Mouse (Mus musculus) heart, postnatal 0 days (tissue): Measurements from ENCODE around the gene Clybl. TPM values are rescaled to one million over a fixed set of nuclear protein-coding genes. Genes with fewer than 3 reads are reported as not detected.

Experiments used
- ATAC-seq: fragments of 200-750 bp; cut with Nextera tagmentation; 2 replicates; pipeline ENCODE4 v1.8.0; 2017; ENCODE audit warnings: low read depth, moderate number of reproducible peaks, moderate library complexity; ENCODE audit not compliant: insufficient read depth
- DNase-seq: peaks from one replicate; pipeline ENCODE4 v3.0.0-alpha.2; 2016; ENCODE audit warnings: low spot score
- H3K27ac ChIP-seq: fragments of 300-500 bp; sonication (generic); 2 replicates; pipeline ENCODE4 v1.5.1; 2014; ENCODE audit warnings: low read depth, mild to moderate bottlenecking
- H3K27me3 ChIP-seq: fragments of 300-500 bp; sonication (generic); 2 replicates; pipeline ENCODE4 v1.6.1; 2014; ENCODE audit warnings: low read length, mixed read lengths; ENCODE audit not compliant: control insufficient read depth, insufficient read depth
- H3K36me3 ChIP-seq: fragments of 300-500 bp; sonication (generic); replicated peaks from 2 replicates; pipeline ENCODE4 v1.6.1; 2014; ENCODE audit warnings: low read length, mixed read lengths; ENCODE audit not compliant: control insufficient read depth, insufficient read depth
- H3K4me1 ChIP-seq: fragments of 300-500 bp; sonication (generic); 2 replicates; pipeline ENCODE4 v1.6.1; 2014; ENCODE audit warnings: antibody characterized with exemption; ENCODE audit not compliant: control insufficient read depth, insufficient read depth
- H3K4me2 ChIP-seq: fragments of 300-500 bp; sonication (generic); 2 replicates; pipeline ENCODE4 v1.6.1; 2014; ENCODE audit warnings: low read depth, mild to moderate bottlenecking, low read length, moderate library complexity
- H3K4me3 ChIP-seq: fragments of 300-500 bp; sonication (generic); 2 replicates; pipeline ENCODE4 v1.5.1; 2014; ENCODE audit warnings: low read depth, low read length
- H3K9ac ChIP-seq: fragments of 300-500 bp; sonication (generic); replicated peaks from 2 replicates; pipeline ENCODE4 v1.6.1; 2014; ENCODE audit warnings: low read depth, low read length, mixed read lengths
- H3K9me3 ChIP-seq: fragments of 300-500 bp; sonication (generic); replicated peaks from 2 replicates; pipeline ENCODE4 v1.6.1; 2016; ENCODE audit warnings: low read length; ENCODE audit not compliant: control insufficient read depth
- CTCF ChIP-seq: IDR thresholded peaks from 2 replicates; pipeline ENCODE4 v1.5.1; 2016; ENCODE audit warnings: antibody characterized with exemption, control low read depth, low read depth
- EP300 ChIP-seq: IDR thresholded peaks from 2 replicates; pipeline ENCODE4 v1.6.1; 2016; ENCODE audit warnings: antibody characterized with exemption, low read depth
- WGBS: fragments of 180-500 bp; shearing (Covaris S2); extraction: QIAGEN DNeasy Blood & Tissue Kit; methylation state at CpG from one replicate; pipeline ENCODE4 v1.1.7; 2014; 5-methylcytosine and 5-hydroxymethylcytosine counted together
- polyA plus RNA-seq: library from polyadenylated mRNA; unstranded; fragments of >200 nt; fragmentation: Nextera tagmentation; extraction: Ambion mirVana; gene quantifications from 2 replicates; pipeline ENCODE4 v1.2.1, GENCODE M21; 2015
- total RNA-seq: library from RNA; depleted of rRNA; stranded (reverse); fragments of >200 nt; gene quantifications from 2 replicates; pipeline ENCODE4 v1.2.3, GENCODE M21; 2014; ENCODE audit warnings: low replicate concordance

Gene Clybl
- total and polyA plus RNA-seq, 2 experiments from 2014 or later: 74.6 to 111 TPM

GRCm38 (mm10) chr14:122389684-122390370 lies 208.3 kb downstream of the Clybl start:
- DNase-seq (no peak), ATAC-seq (no peak)
- H3K27ac ChIP-seq: no peak overlapping the region
- TF ChIP-seq EP300 (no peak), CTCF (no peak)
- no peaks in the 10 kb centered on the region for H3K4me1 ChIP-seq
- H3K9ac ChIP-seq: no peak overlapping the region
- H3K36me3 ChIP-seq: no peaks in the 10 kb centered on the region
- 85% methylated on average over 13 of the region's 13 CpGs for WGBS
- H3K27me3 ChIP-seq: no peaks in the 10 kb centered on the region
- H3K9me3 ChIP-seq: no peaks in the 10 kb centered on the region
- H3K4me2 ChIP-seq: no peak overlapping the region
- H3K4me3 ChIP-seq: no peak overlapping the region

GRCm38 (mm10) chr14:122390935-122391334 lies 209.4 kb downstream of the Clybl start:
- no peak for DNase-seq
- no peak overlapping the region for H3K9ac ChIP-seq
- no peaks in the 10 kb centered on the region for H3K27me3 ChIP-seq
- no peaks in the 10 kb centered on the region for H3K36me3 ChIP-seq
- 38% methylated on average over 4 of the region's 4 CpGs for WGBS
- no peak overlapping the region for H3K4me2 ChIP-seq
- ATAC-seq: no peak
- no peaks in the 10 kb centered on the region for H3K4me1 ChIP-seq
- H3K9me3 ChIP-seq: no peaks in the 10 kb centered on the region
- TF ChIP-seq CTCF (no peak), EP300 (no peak)
- no peak overlapping the region for H3K27ac ChIP-seq
- H3K4me3 ChIP-seq: no peak overlapping the region

DNA sequence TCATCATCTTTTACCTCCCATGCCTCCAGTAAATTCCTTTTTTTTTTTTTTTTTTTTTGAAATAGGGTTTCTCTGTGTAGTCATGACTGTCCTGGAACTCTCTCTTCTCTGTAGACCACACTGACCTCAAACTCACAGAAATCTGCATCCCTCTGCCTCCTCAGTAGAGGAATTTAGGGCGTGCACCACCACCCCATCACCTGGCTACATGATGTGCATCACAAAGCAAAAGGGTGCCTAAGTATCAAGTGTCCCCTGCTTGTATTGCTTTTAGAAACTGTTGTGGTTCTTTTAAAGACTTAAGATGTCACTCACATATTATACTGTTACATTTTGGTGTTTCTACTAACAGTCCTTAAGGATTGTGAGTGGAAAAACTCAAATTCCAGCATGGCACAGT lies 211.6 kb downstream of the Clybl start:
- H3K9me3 ChIP-seq: no peaks in the 10 kb centered on the region
- no peak for TF ChIP-seq EP300
- no peak for TF ChIP-seq CTCF
- ATAC-seq: no peak
- DNase-seq: no peak
- H3K4me3 ChIP-seq: no peak overlapping the region
- no peak overlapping the region for H3K27ac ChIP-seq
- H3K36me3 ChIP-seq: no peaks in the 10 kb centered on the region
- no peaks in the 10 kb centered on the region for H3K27me3 ChIP-seq
- H3K4me1 ChIP-seq: no peaks in the 10 kb centered on the region
- no peak overlapping the region for H3K9ac ChIP-seq
- 78% methylated on average over 1 of the region's 1 CpGs for WGBS
- no peak overlapping the region for H3K4me2 ChIP-seq

- 76% methylated on average over 4 of the region's 4 CpGs for WGBS
- Histone ChIP-seq H3K4me1 (no peaks in the 10 kb centered on the region), H3K36me3 (no peaks in the 10 kb centered on the region), H3K27ac (no peak overlapping the region), H3K4me3 (no peak overlapping the region), H3K9me3 (no peaks in the 10 kb centered on the region), H3K9ac (no peak overlapping the region), H3K27me3 (no peaks in the 10 kb centered on the region), H3K4me2 (no peak overlapping the region)
- ATAC-seq (no peak), DNase-seq (no peak)
- TF ChIP-seq CTCF (no peak), EP300 (no peak)
Measured at GRCm38 (mm10) chr14:122398676-122399075, 217.2 kb downstream of the Clybl start.

DNA sequence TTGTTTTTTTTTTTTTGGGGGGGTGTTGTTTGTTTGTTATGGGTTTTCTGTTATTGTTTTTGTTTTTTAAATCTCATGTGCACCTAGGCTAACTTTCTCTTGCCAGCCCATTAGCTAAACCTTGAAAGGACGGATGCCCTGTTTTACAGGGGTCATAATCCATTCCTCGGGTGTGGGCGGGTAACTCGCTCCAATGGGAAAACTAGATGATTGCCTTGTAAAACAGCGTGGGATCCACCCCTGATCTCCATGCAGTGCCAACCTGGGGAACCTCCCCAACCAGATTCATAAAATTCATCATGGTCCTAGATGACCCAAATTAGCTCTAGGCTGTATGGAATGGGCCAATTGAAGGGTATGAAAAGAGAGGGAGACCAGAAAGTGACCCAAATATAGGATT lies 218.4 kb downstream of the Clybl start:
- 92% methylated on average over 5 of the region's 5 CpGs for WGBS
- Histone ChIP-seq H3K4me1 (no peaks in the 10 kb centered on the region), H3K9me3 (no peaks in the 10 kb centered on the region), H3K9ac (no peak overlapping the region), H3K4me2 (no peak overlapping the region), H3K36me3 (no peaks in the 10 kb centered on the region), H3K27ac (no peak overlapping the region), H3K4me3 (no peak overlapping the region), H3K27me3 (peaks cover 6% of the 10 kb centered on the region)
- DNase-seq (no peak), ATAC-seq (no peak)
- no peak for TF ChIP-seq EP300
- no peak for TF ChIP-seq CTCF

DNA sequence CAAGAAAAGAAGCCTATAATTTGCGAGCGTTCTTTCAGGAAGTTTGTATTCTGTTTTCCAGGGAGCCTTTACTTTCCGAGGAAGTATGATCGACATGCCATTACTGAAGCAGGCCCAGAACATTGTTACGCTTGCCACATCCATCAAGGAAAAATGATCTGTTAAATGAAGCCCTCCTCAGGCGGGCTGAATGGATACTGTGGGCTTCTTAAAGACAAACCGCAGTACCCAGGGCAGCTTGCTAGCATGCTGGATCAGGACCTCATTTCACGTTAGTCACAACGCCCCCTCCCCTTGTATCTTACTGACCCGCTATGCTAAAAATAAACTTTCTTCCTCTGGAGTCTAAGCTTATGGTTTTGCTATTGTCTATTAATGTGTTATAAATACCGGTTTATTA lies 220.4 kb downstream of the Clybl start:
- TF ChIP-seq EP300 (no peak), CTCF (no peak)
- WGBS: 71% methylated on average over 11 of the region's 11 CpGs
- H3K4me2 ChIP-seq: no peak overlapping the region
- peaks cover 24% of the 10 kb centered on the region for H3K27me3 ChIP-seq
- no peaks in the 10 kb centered on the region for H3K36me3 ChIP-seq
- H3K9ac ChIP-seq: no peak overlapping the region
- H3K4me3 ChIP-seq: no peak overlapping the region
- no peaks in the 10 kb centered on the region for H3K9me3 ChIP-seq
- ATAC-seq: no peak
- no peak overlapping the region for H3K27ac ChIP-seq
- H3K4me1 ChIP-seq: no peaks in the 10 kb centered on the region; the same call in 1 of the 2 replicates
- DNase-seq: no peak
